Mouse (Mus musculus) olfactory bulb, adult 2 months (tissue): ENCODE results near the gene Arid5b. TPM values are rescaled to one million over a fixed set of nuclear protein-coding genes. Genes with fewer than 3 reads are reported as not detected.

Experiments
- H3K27ac ChIP-seq: fragments of 200-500 bp; 2 replicates; pipeline ENCODE4 v1.5.1; 2012; ENCODE audit warnings: low read depth, low read length; ENCODE audit not compliant: insufficient read depth
- H3K4me1 ChIP-seq: fragments of 200-500 bp; 2 replicates; pipeline ENCODE4 v1.6.1; 2012; ENCODE audit warnings: low read length; ENCODE audit not compliant: control insufficient read depth, insufficient read depth
- H3K4me3 ChIP-seq: fragments of 200-500 bp; 2 replicates; pipeline ENCODE4 v1.5.1; 2012; ENCODE audit warnings: mild to moderate bottlenecking, low read depth, low read length, moderate library complexity; ENCODE audit not compliant: insufficient read depth
- CTCF ChIP-seq: fragments of 200-500 bp; IDR thresholded peaks from 2 replicates; pipeline ENCODE4 v1.5.1; 2012; ENCODE audit warnings: low read depth, mild to moderate bottlenecking, low read length, moderate library complexity; ENCODE audit not compliant: insufficient read depth
- POLR2A ChIP-seq: fragments of 200-500 bp; IDR thresholded peaks from 2 replicates; pipeline ENCODE4 v1.6.1; 2012; ENCODE audit warnings: mild to moderate bottlenecking, low read depth, low read length, moderate library complexity; ENCODE audit not compliant: insufficient read depth
- WGBS: fragments of 180-500 bp; shearing (Covaris S2); methylation state at CpG from one replicate; pipeline ENCODE4 v1.1.7; 2018; 5-methylcytosine and 5-hydroxymethylcytosine counted together
- polyA plus RNA-seq: library from polyadenylated mRNA; stranded (reverse); fragments of >200 nt; gene quantifications from 2 replicates; pipeline ENCODE4 v1.2.4, GENCODE M21; 2012; ENCODE audit warnings: low replicate concordance; ENCODE audit not compliant: missing spikeins, insufficient read depth, insufficient read length

The Arid5b gene
- polyA plus RNA-seq, 1 experiment, result not detected

DNA sequence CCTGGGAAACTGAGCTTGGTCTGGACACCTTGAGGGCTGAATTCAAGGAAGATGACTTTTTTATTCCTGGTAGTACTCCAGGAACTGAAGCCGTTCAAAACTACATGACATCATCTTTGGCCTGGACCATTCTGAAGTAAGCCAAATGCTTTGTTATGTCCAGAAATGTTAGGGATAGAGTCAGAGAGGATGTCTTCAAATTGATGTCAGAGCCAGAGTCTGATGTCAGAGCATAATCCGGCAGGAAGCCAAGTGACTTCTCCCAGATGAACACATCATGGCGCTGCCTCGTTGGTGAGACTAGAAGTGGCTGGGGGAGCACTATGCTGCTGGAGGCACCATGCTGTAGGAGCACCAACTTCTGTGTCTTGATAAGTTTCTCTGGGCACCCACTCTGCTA is 156.6 kb downstream of the Arid5b start:
- H3K27ac ChIP-seq, result no peak overlapping the region
- WGBS, result 74% methylated on average over 4 of the region's 4 CpGs

DNA sequence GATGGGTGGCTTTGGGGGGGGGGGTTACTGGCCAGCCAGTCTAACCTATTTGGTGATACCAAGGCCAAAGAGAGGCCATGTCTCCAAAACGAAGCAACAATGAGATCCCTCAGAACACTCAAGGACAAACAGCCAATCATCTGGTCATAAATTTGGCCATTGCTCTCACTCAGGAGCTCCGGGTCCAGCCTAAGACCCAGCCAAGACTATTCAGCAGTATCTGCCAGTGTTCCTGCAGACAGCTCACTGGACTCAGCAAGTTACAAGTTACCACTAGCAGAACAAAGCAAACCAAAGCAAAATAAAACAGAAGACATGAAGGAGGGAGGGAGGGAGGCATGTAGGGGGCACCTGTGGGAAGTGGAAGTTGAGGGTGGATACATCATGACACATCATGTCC is 157.3 kb downstream of the Arid5b start:
- WGBS, result 85% methylated on average over 2 of the region's 2 CpGs
- Histone ChIP-seq H3K27ac (no peak overlapping the region), H3K4me3 (no peak overlapping the region), H3K4me1 (no peaks in the 10 kb centered on the region)
- no peak for TF ChIP-seq POLR2A
- TF ChIP-seq CTCF, result no peak

More for the DNA sequence above, 156.6 kb downstream of the Arid5b start:
- Histone ChIP-seq H3K4me3 (no peak overlapping the region), H3K4me1 (no peaks in the 10 kb centered on the region)
- no peak for TF ChIP-seq CTCF
- no peak for TF ChIP-seq POLR2A

DNA sequence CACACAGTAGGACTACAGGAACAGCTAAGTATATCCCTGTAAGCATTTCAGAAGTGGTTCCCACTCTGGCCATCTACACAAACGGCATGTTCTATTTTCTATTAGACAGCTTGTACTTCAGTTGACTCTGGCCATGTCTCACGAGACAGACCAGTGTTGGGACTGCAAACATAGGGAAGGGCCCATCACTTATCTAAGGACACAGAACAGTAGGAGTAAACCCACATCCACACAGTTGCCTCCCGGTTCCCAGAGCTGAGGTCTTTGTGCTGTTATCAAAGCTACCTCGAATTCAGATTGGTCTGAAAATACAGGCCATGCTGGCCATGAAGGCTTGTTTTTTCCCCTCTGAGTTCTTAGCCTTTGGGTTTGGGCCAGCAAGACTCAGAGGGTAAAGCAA is 158.5 kb downstream of the Arid5b start:
- H3K4me1 ChIP-seq, result no peaks in the 10 kb centered on the region
- TF ChIP-seq POLR2A (no peak), CTCF (no peak)
- no peak overlapping the region for H3K27ac ChIP-seq
- no peak overlapping the region for H3K4me3 ChIP-seq
- WGBS, result 94% methylated on average over 4 of the region's 4 CpGs

DNA sequence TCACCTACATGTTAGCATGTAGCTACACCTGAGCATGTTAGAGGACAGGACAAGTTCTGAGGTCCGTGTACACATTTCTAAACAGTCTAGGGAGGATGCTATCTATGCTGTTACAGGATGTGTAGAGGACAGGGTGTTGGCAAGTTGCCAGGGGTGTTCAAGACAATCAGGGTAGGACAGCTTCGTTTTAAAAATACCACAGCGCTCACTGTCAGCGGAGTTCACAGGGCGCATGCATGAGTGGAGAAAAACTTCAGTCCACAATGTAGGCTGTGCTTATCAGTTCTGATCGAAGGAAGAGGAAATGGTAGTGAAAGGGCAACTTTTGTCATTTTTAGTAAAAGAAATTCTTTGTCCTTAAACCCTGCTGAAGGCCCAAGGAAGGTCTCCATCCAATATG is 159.3 kb downstream of the Arid5b start:
- no peaks in the 10 kb centered on the region for H3K4me1 ChIP-seq
- 77% methylated on average over 6 of the region's 6 CpGs for WGBS
- TF ChIP-seq CTCF (no peak), POLR2A (no peak)
- no peak overlapping the region for H3K4me3 ChIP-seq
- H3K27ac ChIP-seq, result no peak overlapping the region

DNA sequence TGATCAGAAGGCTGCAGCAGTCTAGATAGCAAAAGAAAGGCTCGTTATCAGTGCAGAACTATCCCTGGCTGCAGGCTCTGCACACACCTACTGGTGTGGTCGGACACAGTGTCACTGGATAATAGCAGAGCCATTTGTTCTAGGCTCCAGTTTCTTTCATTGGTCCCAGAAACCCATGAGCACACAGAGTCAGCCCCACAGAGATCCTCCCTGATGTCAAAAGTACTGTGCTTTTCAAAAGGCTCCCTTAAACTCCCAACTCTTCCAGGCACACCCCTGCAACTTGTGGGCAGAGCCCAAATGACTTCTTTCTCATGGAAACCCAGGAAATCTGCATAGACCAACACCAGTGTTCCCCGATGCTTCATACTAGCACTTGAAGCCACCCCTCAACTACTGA is 163.6 kb downstream of the Arid5b start:
- H3K4me3 ChIP-seq, result no peak overlapping the region
- H3K4me1 ChIP-seq, result 0 out of 2 replicates have a peak, but pooled peaks cover 2% of the 10 kb centered on the region
- H3K27ac ChIP-seq, result no peak overlapping the region
- WGBS, result 97% methylated on average over 3 of the region's 3 CpGs
- TF ChIP-seq CTCF (no peak), POLR2A (no peak)

DNA sequence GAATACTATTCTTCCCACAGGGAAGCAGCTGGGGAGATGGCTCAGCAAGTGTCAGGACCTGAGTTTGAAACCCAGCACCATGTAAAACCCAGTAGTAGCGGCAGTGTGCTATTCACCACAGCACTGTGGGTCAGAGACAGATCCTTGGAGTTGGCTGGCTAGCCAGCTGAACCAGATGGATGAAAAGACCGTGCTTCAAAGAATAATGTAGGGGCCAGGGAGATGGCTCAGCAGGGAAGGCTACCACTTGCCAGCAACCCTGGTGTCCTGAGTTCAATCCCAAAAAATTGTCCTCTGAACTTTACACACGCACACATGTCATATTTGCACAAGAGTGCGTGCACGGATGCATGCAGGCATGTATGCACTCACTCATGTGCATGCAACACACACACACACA is 164.9 kb downstream of the Arid5b start:
- Histone ChIP-seq H3K4me1 (0 out of 2 replicates have a peak, but pooled peaks cover 2% of the 10 kb centered on the region), H3K4me3 (no peak overlapping the region), H3K27ac (no peak overlapping the region)
- no peak for TF ChIP-seq CTCF
- no peak for TF ChIP-seq POLR2A
- 81% methylated on average over 5 of the region's 5 CpGs for WGBS

DNA sequence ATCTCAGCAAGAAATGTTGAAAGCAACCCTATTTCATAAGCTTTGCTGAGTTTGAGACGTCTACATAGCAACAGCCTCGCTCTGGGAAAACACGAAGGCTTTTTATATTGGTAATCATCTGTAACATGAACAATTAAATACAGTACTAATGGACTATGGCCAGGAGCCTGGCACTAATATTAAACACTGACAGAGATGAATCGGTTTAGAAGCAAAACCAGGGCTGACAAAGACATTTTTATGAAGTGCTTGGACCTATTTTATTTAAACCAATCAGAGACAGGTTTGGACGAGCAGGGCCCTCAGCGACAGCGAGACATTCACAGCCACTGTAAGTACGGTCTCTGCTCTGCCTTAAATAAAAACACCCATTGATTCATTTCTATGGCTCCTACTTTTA is 165.6 kb downstream of the Arid5b start:
- TF ChIP-seq POLR2A (no peak), CTCF (no peak)
- H3K4me1 ChIP-seq, result 0 out of 2 replicates have a peak, but pooled peaks cover 2% of the 10 kb centered on the region
- H3K27ac ChIP-seq, result no peak overlapping the region
- H3K4me3 ChIP-seq, result no peak overlapping the region
- WGBS, result 47% methylated on average over 8 of the region's 8 CpGs

DNA sequence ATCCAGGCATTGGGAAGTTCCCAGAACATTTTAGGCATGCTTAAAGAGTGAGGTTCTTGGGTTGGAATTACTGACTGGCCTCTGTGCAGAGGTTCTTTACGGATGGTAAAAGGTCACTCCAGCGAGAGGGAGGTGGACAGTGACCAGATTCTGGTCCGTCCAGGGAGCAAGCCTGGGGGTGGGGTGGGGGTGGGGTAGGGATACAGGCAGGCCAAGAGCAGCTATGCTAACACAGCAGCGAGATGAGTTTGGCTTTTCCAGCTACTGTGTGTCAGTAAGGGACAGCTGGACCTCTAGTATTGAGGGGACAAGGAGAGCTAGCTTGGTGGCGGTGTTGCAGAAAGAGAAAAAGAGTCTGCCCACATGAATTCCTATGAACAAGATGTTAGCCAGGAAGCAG is 167.9 kb downstream of the Arid5b start:
- WGBS, result 61% methylated on average over 5 of the region's 5 CpGs
- 0 out of 2 replicates have a peak, but pooled peaks cover 2% of the 10 kb centered on the region for H3K4me1 ChIP-seq
- TF ChIP-seq POLR2A (no peak), CTCF (no peak)
- H3K4me3 ChIP-seq, result no peak overlapping the region
- H3K27ac ChIP-seq, result no peak overlapping the region

DNA sequence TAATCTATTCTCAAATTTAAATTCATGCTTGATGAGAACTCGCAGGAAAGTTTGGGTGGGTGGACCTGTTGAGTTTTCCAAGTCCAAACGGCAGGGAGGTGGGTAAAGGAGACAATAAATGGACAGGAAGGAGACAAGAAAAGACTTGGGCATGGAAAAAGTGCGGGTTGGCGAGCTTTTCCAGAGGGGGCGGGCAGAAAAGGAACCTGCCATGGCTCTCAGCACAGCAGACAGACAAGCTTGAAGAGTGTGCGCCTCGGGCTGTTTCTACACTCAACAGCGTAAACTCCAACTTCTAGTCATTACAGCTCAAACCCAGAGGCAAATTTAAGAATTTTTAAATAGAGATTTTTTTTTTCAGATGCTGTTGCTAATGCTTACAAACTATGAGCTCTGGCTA is 168.4 kb downstream of the Arid5b start:
- 0 out of 2 replicates have a peak, but pooled peaks cover 2% of the 10 kb centered on the region for H3K4me1 ChIP-seq
- TF ChIP-seq POLR2A, result no peak
- TF ChIP-seq CTCF, result no peak
- H3K4me3 ChIP-seq, result no peak overlapping the region
- 30% methylated on average over 8 of the region's 8 CpGs for WGBS
- no peak overlapping the region for H3K27ac ChIP-seq

DNA sequence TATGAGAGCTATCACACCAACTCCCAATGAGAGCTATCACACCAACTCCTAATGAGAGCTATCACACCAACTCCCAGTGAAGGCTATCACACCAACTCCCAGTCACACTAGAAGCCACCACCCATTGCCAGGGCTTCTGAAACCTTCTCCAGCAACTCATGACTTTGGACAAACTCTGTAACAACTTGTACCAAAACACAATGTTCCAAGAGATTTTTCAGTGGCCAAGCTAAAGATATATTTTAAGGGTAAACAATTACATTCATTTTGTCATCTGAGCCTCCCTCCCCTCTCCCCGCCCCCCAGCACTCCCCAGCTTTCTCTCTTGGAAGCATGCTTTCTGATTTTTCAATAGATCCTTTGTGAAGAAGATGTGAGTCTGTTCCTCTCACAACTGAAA is 168.9 kb downstream of the Arid5b start:
- 45% methylated on average over 1 of the region's 1 CpGs for WGBS
- TF ChIP-seq POLR2A (no peak), CTCF (no peak)
- Histone ChIP-seq H3K4me1 (peaks cover 3% of the 10 kb centered on the region; the same call in 1 of the 2 replicates), H3K27ac (no peak overlapping the region; the same call in 1 of the 2 replicates), H3K4me3 (no peak overlapping the region)

DNA sequence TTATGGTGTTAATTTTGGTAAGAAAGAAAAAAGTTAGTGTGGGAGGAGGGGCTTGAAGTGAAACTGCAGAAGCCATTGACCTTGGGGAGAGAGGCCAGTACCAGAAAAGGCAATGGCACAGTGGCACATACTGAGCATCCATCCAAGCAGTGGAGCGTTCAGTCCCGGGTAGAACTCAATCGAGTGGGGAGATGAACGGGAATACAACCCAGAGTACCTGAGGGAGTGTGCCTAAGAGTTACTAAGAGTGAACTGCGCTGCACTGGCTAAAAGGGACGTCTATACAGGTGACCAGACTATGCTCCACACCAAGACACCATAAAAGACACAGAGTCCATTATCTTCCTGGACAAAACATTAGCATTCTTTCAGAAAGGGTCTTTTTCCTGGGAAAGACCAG is 170.8 kb downstream of the Arid5b start:
- H3K4me3 ChIP-seq, result no peak overlapping the region
- no peak overlapping the region for H3K27ac ChIP-seq
- TF ChIP-seq CTCF (no peak), POLR2A (no peak)
- WGBS, result 88% methylated on average over 6 of the region's 6 CpGs
- peaks cover 5% of the 10 kb centered on the region; the same call in 1 of the 2 replicates for H3K4me1 ChIP-seq
